Mouse (Mus musculus): ENCODE data around the gene Pacsin1. TPM values are rescaled to one million over a fixed set of nuclear protein-coding genes. Genes with fewer than 3 reads are reported as not detected.
A peak's percentile ranks its signal among the peaks of the same experiment; 100 is the strongest.
"Not testable (repeated sequence)": the region's sequence is repeated elsewhere in the genome, so short reads cannot be mapped to it uniquely, and the experiment has no call there.

The Pacsin1 gene
- total and polyA plus RNA-seq, 2 experiments from 2014 or later, result 38.7 to 62.5 TPM

DNA sequence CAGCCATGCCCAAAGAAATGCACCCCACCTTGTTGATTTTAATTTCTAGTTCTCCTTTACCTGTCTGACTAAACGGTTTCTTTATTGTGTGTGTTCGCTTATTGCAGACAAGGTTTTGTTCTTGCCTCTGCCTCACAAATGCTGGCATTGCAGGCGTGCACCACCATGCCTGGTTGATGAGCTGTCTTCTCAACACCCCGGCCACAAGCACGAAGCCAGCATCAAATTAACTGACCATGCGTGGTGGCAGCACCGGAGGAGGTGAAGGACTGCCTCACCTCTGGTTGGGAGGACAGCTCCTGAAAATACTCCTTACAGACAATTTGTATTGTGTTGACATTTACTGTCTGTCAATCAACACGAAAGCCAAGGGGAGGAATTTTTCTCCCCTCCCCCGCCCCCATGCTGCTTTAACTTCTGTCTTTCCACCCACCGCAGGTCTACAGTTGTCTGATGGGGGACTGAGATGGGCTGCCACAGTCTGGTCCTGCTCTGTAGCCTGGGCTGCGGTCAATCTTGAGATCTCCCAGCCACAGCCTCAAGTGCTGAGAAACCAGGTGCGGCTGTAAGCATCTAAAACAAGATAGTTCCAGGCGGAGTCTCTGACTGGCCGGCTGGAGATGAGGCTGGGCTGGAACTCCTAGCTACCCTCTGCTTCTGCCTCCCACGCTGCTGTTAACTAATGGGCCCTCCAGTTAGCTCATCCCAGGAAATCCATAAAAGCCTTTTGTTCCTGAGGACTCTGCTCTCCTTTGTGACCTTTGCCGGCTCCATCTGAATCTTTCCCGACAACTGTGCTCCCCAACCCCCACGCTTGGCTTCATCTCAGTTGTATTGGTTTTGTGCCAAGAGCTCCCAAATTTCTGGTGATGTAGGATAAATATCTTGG, 18.9 kb upstream of the Pacsin1 start, which contains the start of gene Rps10:
TSS of gene Rps10 (minus strand) at position 538 of the 889 bp plus-strand sequence.
- H3K9ac ChIP-seq, result peak within 1 kb of the TSS; percentile 85
- DNase-seq, result no peak
- no peak for ATAC-seq
- WGBS, result 43% methylated on average over 18 of the region's 18 CpGs
- 0 out of 2 replicates have a peak, but pooled peaks cover 4% of the 10 kb centered on the region for H3K4me1 ChIP-seq (ENCODE audit: insufficient read depth)
- H3K9me3 ChIP-seq (ENCODE audit: low read length), result no peaks in the 10 kb centered on the region
- H3K27ac ChIP-seq (ENCODE audit: low read depth, low read length), result peak within 1 kb of the TSS; percentile 91
- TF ChIP-seq CTCF (IDR thresholded peaks at IDR 0.05; ENCODE audit: low read depth), result no peak
- H3K27me3 ChIP-seq (ENCODE audit: insufficient read depth, low read length), result no peaks in the 10 kb centered on the region
- H3K4me2 ChIP-seq (ENCODE audit: low read depth), result peak within 1 kb of the TSS; percentile 70
- peak within 1 kb of the TSS; percentile 73 for H3K4me3 ChIP-seq (ENCODE audit: low read depth, low read length)
- H3K36me3 ChIP-seq (ENCODE audit: insufficient read depth), result peaks cover 17% of the 10 kb centered on the region

GRCm38 (mm10) chr17:27637333-27637732, 18.0 kb upstream of the Pacsin1 start:
- DNase-seq (no peak), ATAC-seq (no peak)
- 64% methylated on average over 9 of the region's 9 CpGs for WGBS
- no peak overlapping the region for H3K4me2 ChIP-seq (ENCODE audit: low read depth)
- peaks cover 6% of the 10 kb centered on the region; the same call in 1 of the 2 replicates for H3K4me1 ChIP-seq (ENCODE audit: insufficient read depth)
- no peaks in the 10 kb centered on the region for H3K27me3 ChIP-seq (ENCODE audit: insufficient read depth, low read length)
- no peak overlapping the region for H3K9ac ChIP-seq
- H3K9me3 ChIP-seq (ENCODE audit: low read length), result no peaks in the 10 kb centered on the region
- H3K36me3 ChIP-seq (ENCODE audit: insufficient read depth), result peaks cover 8% of the 10 kb centered on the region; the same call in 1 of the 2 replicates
- TF ChIP-seq CTCF (IDR thresholded peaks at IDR 0.05; ENCODE audit: low read depth), result no peak
- H3K4me3 ChIP-seq (ENCODE audit: low read depth, low read length), result no peak overlapping the region
- no peak overlapping the region for H3K27ac ChIP-seq (ENCODE audit: low read depth, low read length)

DNA sequence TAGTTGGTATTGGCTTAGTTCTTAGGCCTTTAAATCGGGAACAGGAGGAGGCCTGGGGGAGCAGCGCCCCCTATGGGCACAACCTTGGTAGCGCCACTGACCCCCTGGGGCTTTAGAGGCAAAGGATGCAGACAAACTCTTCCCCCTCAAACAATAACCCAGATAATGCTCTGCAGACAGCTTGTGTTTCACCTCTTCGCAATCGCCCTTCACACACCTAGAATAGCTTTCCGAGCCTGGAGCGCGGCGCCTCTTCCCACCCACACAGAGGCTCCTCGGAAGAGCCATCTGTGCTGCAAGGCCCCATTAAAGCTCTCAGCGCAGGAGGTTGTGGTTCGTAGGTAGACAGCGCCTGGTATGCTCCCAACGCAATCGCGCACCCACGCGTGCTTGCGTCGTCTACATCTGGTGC, 16.4 kb upstream of the Pacsin1 start:
- peaks cover 12% of the 10 kb centered on the region; the same call in 1 of the 2 replicates for H3K4me1 ChIP-seq (ENCODE audit: insufficient read depth)
- H3K4me2 ChIP-seq (ENCODE audit: low read depth), result no peak overlapping the region
- H3K9ac ChIP-seq, result no peak overlapping the region

DNA sequence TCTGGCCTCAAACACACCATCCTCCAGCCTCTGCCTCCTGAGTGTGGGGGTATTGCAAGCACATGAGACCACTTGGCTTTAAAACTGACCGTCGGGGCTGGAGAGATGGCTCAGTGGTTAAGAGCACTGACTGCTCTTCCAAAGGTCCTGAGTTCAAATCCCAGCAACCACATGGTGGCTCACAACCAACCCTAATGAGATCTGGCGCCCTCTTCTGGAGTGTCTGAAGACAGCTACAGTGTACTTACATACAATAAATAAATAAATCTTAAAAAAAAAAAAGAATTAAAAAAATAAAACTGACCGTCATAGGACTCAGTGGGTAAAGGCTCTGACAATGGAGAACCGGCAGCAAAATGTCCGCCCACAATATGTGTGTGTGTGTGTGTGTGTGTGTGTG, 15.5 kb upstream of the Pacsin1 start:
- WGBS, result 89% methylated on average over 6 of the region's 6 CpGs
- H3K9ac ChIP-seq; H3K36me3 ChIP-seq (ENCODE audit: insufficient read depth); H3K27ac ChIP-seq (ENCODE audit: low read depth, low read length); H3K4me3 ChIP-seq (ENCODE audit: low read depth, low read length); H3K9me3 ChIP-seq (ENCODE audit: low read length); ATAC-seq; H3K27me3 ChIP-seq (ENCODE audit: insufficient read depth, low read length); DNase-seq; H3K4me2 ChIP-seq (ENCODE audit: low read depth): not testable (repeated sequence)
- peaks cover 12% of the 10 kb centered on the region; the same call in 1 of the 2 replicates for H3K4me1 ChIP-seq (ENCODE audit: insufficient read depth)

More for the DNA sequence above, 16.4 kb upstream of the Pacsin1 start:
- TF ChIP-seq CTCF (IDR thresholded peaks at IDR 0.05; ENCODE audit: low read depth), result no peak; the same call in 1 of the 2 replicates
- Histone ChIP-seq H3K4me3 (ENCODE audit: low read depth, low read length) (no peak overlapping the region), H3K27ac (ENCODE audit: low read depth, low read length) (no peak overlapping the region), H3K27me3 (ENCODE audit: insufficient read depth, low read length) (no peaks in the 10 kb centered on the region), H3K36me3 (ENCODE audit: insufficient read depth) (no peaks in the 10 kb centered on the region), H3K9me3 (ENCODE audit: low read length) (no peaks in the 10 kb centered on the region)
- ATAC-seq, result no peak
- WGBS, result 71% methylated on average over 20 of the region's 20 CpGs
- DNase-seq, result no peak

- 13% methylated on average over 12 of the region's 12 CpGs for WGBS
- no peak for TF ChIP-seq CTCF (IDR thresholded peaks at IDR 0.05; ENCODE audit: low read depth)
- DNase-seq, result peak; percentile 81
- H3K27ac ChIP-seq (ENCODE audit: low read depth, low read length), result peak overlapping the region; percentile 72
- no peaks in the 10 kb centered on the region for H3K27me3 ChIP-seq (ENCODE audit: insufficient read depth, low read length)
- no peak overlapping the region for H3K4me3 ChIP-seq (ENCODE audit: low read depth, low read length)
- H3K4me1 ChIP-seq (ENCODE audit: insufficient read depth), result peaks cover 12% of the 10 kb centered on the region; the same call in 1 of the 2 replicates
- 0 out of 2 replicates have a peak overlapping the region, but pooled peaks have one; percentile 7 for H3K4me2 ChIP-seq (ENCODE audit: low read depth)
- peak; percentile 85 for ATAC-seq
- peak overlapping the region; percentile 28; the same call in 1 of the 2 replicates for H3K9ac ChIP-seq
- no peaks in the 10 kb centered on the region for H3K9me3 ChIP-seq (ENCODE audit: low read length)
- H3K36me3 ChIP-seq (ENCODE audit: insufficient read depth), result no peaks in the 10 kb centered on the region
These were observed 12.7 kb upstream of the Pacsin1 start for GRCm38 (mm10) chr17:27642491-27643062.

DNA sequence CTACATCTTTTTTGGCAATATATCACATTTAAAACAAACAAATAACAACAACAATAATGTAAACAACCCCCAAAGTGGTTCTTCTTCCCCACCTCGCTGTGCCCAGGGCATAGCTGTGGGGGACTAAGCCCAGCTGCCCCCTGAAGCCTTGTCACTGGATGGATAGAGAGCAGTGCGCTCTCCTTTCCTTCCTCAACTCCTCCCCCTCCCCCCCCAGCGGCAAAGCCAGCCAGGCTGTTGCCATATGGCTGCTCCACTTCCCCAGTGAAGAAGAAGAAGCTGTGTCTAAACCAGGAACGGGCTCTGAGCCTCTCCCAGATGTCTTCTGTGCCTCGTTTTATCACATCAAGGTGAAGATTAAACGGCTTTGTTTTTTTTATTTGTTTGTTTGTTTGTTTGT, 12.2 kb upstream of the Pacsin1 start:
- TF ChIP-seq CTCF (IDR thresholded peaks at IDR 0.05; ENCODE audit: low read depth), result no peak
- H3K9me3 ChIP-seq (ENCODE audit: low read length), result no peaks in the 10 kb centered on the region
- no peaks in the 10 kb centered on the region for H3K27me3 ChIP-seq (ENCODE audit: insufficient read depth, low read length)
- 0 out of 2 replicates have a peak overlapping the region, but pooled peaks have one; percentile 7 for H3K4me2 ChIP-seq (ENCODE audit: low read depth)
- no peak overlapping the region for H3K4me3 ChIP-seq (ENCODE audit: low read depth, low read length)
- ATAC-seq, result peak; percentile 40; the same call in 1 of the 2 replicates
- H3K36me3 ChIP-seq (ENCODE audit: insufficient read depth), result no peaks in the 10 kb centered on the region
- peak overlapping the region; percentile 28; the same call in 1 of the 2 replicates for H3K9ac ChIP-seq
- H3K4me1 ChIP-seq (ENCODE audit: insufficient read depth), result peaks cover 12% of the 10 kb centered on the region; the same call in 1 of the 2 replicates
- peak; percentile 60 for DNase-seq
- 35% methylated on average over 6 of the region's 6 CpGs for WGBS
- H3K27ac ChIP-seq (ENCODE audit: low read depth, low read length), result peak overlapping the region; percentile 72

Measured in forebrain, postnatal 0 days (tissue).